Mouse (Mus musculus): Measurements from ENCODE around the gene Setdb1. TPM values are rescaled to one million over a fixed set of nuclear protein-coding genes. Genes with fewer than 3 reads are reported as not detected.
A peak's percentile ranks its signal among the peaks of the same experiment; 100 is the strongest.

Gene Setdb1
- polyA plus RNA-seq, 1 experiment from 2014 or later, result 29.9 TPM

GRCm38 (mm10) chr3:95315844-95316550 lies 41.0 kb downstream of the Setdb1 start:
- peak overlapping the region; percentile 98 for H3K9ac ChIP-seq
- no peaks in the 10 kb centered on the region for H3K27me3 ChIP-seq (replicated peaks)
- H3K4me2 ChIP-seq, result peak overlapping the region; percentile 80
- peaks cover 26% of the 10 kb centered on the region for H3K4me1 ChIP-seq
- ATAC-seq (ENCODE audit: insufficient read depth, low FRiP score, low read depth), result no peak
- H3K4me3 ChIP-seq (replicated peaks), result peak overlapping the region; percentile 86
- H3K9me3 ChIP-seq, result no peaks in the 10 kb centered on the region
- peaks cover 4% of the 10 kb centered on the region; the same call in 1 of the 2 replicates for H3K36me3 ChIP-seq
- H3K27ac ChIP-seq, result peak overlapping the region; percentile 94
- 12% methylated on average over 9 of the region's 9 CpGs for WGBS

- WGBS, result under 1% methylated on average over 59 of the region's 71 CpGs
- no peaks in the 10 kb centered on the region for H3K36me3 ChIP-seq
- H3K27ac ChIP-seq, result peak overlapping the region; percentile 94
- H3K9ac ChIP-seq, result peak overlapping the region; percentile 98
- H3K4me1 ChIP-seq, result peaks cover 26% of the 10 kb centered on the region
- no peaks in the 10 kb centered on the region for H3K9me3 ChIP-seq
- H3K27me3 ChIP-seq (replicated peaks), result no peaks in the 10 kb centered on the region
- H3K4me2 ChIP-seq, result peak overlapping the region; percentile 80
- peak; percentile 91 for ATAC-seq (ENCODE audit: insufficient read depth, low FRiP score, low read depth)
- peak overlapping the region; percentile 86 for H3K4me3 ChIP-seq (replicated peaks)
Measured at GRCm38 (mm10) chr3:95315094-95315843, 41.7 kb downstream of the Setdb1 start.

DNA sequence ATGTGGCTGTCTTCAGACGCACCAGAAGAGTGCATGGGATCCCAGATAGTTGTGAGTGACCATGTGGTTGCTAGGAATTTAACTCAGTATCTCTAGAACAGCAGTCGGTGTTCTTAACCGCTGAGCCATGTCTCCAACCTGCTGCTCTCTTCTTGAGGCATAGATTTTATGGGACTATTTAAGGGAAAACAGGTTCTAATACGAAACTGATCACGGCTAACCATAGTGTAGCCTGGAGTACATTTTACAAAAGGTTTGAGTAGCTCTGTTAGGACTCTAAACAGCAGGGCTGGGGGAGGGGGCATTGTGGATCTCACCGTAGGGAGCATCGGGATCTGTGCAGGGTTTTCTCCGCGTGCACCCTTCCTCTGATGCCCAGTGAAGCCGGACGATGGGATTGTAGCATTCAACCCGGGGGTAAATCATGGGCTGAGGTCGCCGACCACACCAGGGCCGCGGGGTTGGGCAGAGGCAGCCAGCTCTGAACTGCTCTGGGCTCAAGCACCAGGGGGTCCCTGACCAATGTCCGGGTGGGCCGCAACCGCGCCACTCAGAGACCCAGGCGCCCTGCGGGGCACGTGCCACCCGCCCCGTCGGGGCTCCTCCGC lies 42.4 kb downstream of the Setdb1 start, which contains the start of gene Cers2:
Gene Cers2, plus strand, starts transcription at position 306 of the 608 bp plus-strand sequence.
- Histone ChIP-seq H3K4me3 (replicated peaks) (peak within 1 kb of the TSS; percentile 86), H3K27ac (peak within 1 kb of the TSS; percentile 94), H3K9me3 (no peaks in the 10 kb centered on the region), H3K9ac (peak within 1 kb of the TSS; percentile 98), H3K27me3 (replicated peaks) (no peaks in the 10 kb centered on the region), H3K36me3 (no peaks in the 10 kb centered on the region), H3K4me1 (peaks cover 26% of the 10 kb centered on the region), H3K4me2 (peak within 1 kb of the TSS; percentile 80)
- no peak for ATAC-seq (ENCODE audit: insufficient read depth, low FRiP score, low read depth)
- WGBS, result 6% methylated on average over 27 of the region's 27 CpGs

DNA sequence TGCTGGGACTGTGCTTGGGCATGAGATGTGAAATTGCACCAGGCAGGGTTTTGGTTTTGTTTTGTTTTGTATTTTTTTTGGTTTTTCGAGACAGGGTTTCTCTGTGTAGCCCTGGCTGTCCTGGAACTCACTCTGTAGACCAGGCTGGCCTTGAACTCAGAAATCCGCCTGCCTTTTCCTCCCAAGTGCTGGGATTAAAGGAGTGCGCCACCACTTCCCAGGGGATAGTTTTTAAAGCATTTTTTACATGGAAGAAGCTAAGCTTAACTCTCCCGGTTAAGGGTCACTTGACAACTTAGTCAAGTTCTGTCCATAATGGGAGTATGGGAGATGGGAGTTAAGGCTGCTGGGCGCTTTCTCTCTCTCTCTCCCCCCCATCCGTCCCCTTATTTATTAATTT lies 42.9 kb downstream of the Setdb1 start:
- peaks cover 26% of the 10 kb centered on the region for H3K4me1 ChIP-seq
- H3K9ac ChIP-seq, result no peak overlapping the region
- H3K4me2 ChIP-seq, result peak overlapping the region; percentile 80; the same call in 1 of the 2 replicates
- H3K36me3 ChIP-seq, result no peaks in the 10 kb centered on the region
- no peak overlapping the region for H3K4me3 ChIP-seq (replicated peaks)
- H3K27ac ChIP-seq, result no peak overlapping the region
- H3K9me3 ChIP-seq, result no peaks in the 10 kb centered on the region
- H3K27me3 ChIP-seq (replicated peaks), result no peaks in the 10 kb centered on the region
- ATAC-seq (ENCODE audit: insufficient read depth, low FRiP score, low read depth), result no peak
- WGBS, result 70% methylated on average over 6 of the region's 6 CpGs

DNA sequence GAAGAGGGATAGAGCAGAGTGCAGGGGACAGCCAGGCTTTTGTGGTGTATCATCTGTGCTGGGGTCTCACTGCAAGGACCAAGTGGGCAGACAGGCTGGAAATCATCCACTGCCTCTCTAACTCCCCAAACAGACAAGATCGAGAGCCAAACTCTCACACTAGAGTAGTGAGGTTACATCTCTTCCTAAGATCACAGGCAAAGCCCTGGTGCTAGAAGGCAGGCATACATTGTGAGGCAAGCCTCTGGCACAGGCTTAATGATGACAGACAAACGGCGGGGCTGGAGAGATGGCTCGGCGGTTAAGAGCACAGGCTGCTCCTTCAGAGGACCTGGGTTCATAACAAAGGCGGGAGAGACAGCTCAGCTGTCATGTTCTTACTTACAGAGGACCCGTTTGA lies 43.5 kb downstream of the Setdb1 start:
- Histone ChIP-seq H3K9ac (no peak overlapping the region), H3K4me1 (peaks cover 23% of the 10 kb centered on the region)
- ATAC-seq (ENCODE audit: insufficient read depth, low FRiP score, low read depth), result no peak

DNA sequence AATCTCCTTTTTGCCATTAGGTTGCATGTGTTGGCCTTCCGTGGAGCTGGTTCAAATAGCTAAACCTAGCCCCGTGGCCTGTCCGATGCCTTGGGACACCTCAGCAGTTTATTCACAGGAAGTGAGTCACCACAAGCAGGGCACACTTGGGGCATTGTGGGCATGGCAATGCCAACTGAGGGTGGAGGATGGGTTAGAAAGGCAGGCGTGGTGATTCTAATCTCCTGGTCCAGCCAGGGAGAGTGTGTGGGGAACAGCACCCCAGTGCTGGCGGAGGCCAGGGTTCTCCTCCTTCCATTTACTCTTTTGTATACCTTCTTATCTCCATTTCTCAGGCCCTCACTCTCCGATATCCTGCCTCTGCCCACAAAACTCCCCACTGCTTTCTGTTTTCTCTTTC lies 44.4 kb downstream of the Setdb1 start:
- peak overlapping the region; percentile 19; the same call in 1 of the 2 replicates for H3K4me2 ChIP-seq
- peaks cover 16% of the 10 kb centered on the region for H3K4me1 ChIP-seq
- ATAC-seq (ENCODE audit: insufficient read depth, low FRiP score, low read depth), result no peak
- WGBS, result 60% methylated on average over 6 of the region's 6 CpGs
- H3K9ac ChIP-seq, result no peak overlapping the region
- no peak overlapping the region for H3K4me3 ChIP-seq (replicated peaks)
- H3K27me3 ChIP-seq (replicated peaks), result no peaks in the 10 kb centered on the region
- H3K27ac ChIP-seq, result no peak overlapping the region
- no peaks in the 10 kb centered on the region for H3K9me3 ChIP-seq
- H3K36me3 ChIP-seq, result no peaks in the 10 kb centered on the region

More for the DNA sequence above, 43.5 kb downstream of the Setdb1 start:
- no peak overlapping the region for H3K27ac ChIP-seq
- H3K4me3 ChIP-seq (replicated peaks), result no peak overlapping the region
- no peaks in the 10 kb centered on the region for H3K27me3 ChIP-seq (replicated peaks)
- H3K4me2 ChIP-seq, result no peak overlapping the region
- no peaks in the 10 kb centered on the region for H3K36me3 ChIP-seq
- 54% methylated on average over 7 of the region's 7 CpGs for WGBS
- H3K9me3 ChIP-seq, result no peaks in the 10 kb centered on the region

DNA sequence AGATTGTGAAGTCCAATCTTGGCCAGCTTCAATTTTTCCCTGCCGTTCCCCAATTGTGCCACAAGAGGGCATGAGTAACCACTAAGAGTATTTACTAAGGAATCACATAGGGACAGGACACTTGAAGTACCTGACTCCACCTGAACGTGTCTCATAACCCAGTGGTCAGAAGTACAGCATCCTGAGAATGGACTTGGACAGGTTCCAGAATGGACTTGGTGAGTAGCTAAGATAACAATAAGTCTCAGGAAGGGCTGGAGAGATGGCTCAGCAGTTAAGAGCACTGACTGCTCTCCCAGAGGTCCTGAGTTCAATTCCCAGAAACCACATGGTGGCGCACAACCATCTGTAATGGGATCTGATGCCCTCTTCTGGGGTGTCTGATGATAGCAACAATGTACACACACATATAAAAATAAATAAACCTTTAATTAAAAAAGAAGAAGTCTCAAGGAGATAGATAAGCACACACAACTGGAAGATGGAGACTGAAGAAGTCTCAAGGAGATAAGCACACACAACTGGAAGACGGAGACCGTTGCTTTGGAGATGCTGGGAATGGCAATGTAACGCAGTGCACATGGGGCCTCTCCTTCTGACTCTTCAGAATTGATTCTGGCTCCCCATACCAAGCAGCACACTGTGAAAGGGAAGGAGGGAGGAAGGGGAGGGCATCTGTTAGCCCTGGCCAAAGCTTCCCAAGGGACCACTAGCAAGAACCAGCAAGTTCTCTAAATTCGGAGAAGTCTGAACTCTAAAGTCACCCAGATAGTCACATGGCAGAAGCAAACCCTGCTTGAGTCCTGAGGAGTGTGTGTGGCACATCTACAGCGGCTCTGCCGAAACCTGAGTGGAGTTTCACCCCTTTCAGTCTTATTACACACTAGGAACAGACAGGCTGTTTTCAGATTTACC lies 45.8 kb downstream of the Setdb1 start:
- ATAC-seq (ENCODE audit: insufficient read depth, low FRiP score, low read depth), result no peak
- no peaks in the 10 kb centered on the region for H3K27me3 ChIP-seq (replicated peaks)
- H3K36me3 ChIP-seq, result no peaks in the 10 kb centered on the region
- no peak overlapping the region for H3K4me3 ChIP-seq (replicated peaks)
- no peak overlapping the region for H3K4me2 ChIP-seq
- no peak overlapping the region for H3K9ac ChIP-seq
- H3K27ac ChIP-seq, result no peak overlapping the region
- H3K4me1 ChIP-seq, result peaks cover 9% of the 10 kb centered on the region; the same call in 1 of the 2 replicates
- 64% methylated on average over 9 of the region's 9 CpGs for WGBS
- no peaks in the 10 kb centered on the region for H3K9me3 ChIP-seq

GRCm38 (mm10) chr3:95310496-95310895 lies 46.5 kb downstream of the Setdb1 start:
- Histone ChIP-seq H3K27me3 (replicated peaks) (no peaks in the 10 kb centered on the region), H3K36me3 (no peaks in the 10 kb centered on the region), H3K4me3 (replicated peaks) (no peak overlapping the region), H3K27ac (no peak overlapping the region), H3K4me2 (no peak overlapping the region), H3K9me3 (no peaks in the 10 kb centered on the region), H3K4me1 (0 out of 2 replicates have a peak, but pooled peaks cover 4% of the 10 kb centered on the region), H3K9ac (no peak overlapping the region)
- ATAC-seq (ENCODE audit: insufficient read depth, low FRiP score, low read depth), result no peak
- 58% methylated on average over 3 of the region's 3 CpGs for WGBS

GRCm38 (mm10) chr3:95307100-95307499 lies 49.9 kb downstream of the Setdb1 start, which contains the start of gene Anxa9:
TSS of gene Anxa9 (minus strand) at chr3:95307176.
- ATAC-seq (ENCODE audit: insufficient read depth, low FRiP score, low read depth), result peak; percentile 14; the same call in 1 of the 2 replicates
- Histone ChIP-seq H3K27me3 (replicated peaks) (no peaks in the 10 kb centered on the region), H3K9me3 (no peaks in the 10 kb centered on the region), H3K27ac (peak within 1 kb of the TSS; percentile 35; the same call in 1 of the 2 replicates), H3K36me3 (no peaks in the 10 kb centered on the region), H3K9ac (no peak within 1 kb of the TSS), H3K4me2 (no peak within 1 kb of the TSS), H3K4me3 (replicated peaks) (no peak within 1 kb of the TSS), H3K4me1 (0 out of 2 replicates have a peak, but pooled peaks cover 4% of the 10 kb centered on the region)
- 42% methylated on average over 7 of the region's 7 CpGs for whole genome bisulfite sequencing

- no peak for ATAC-seq (ENCODE audit: insufficient read depth, low FRiP score, low read depth)
- WGBS, result 69% methylated on average over 4 of the region's 4 CpGs
- Histone ChIP-seq H3K27me3 (replicated peaks) (no peaks in the 10 kb centered on the region), H3K36me3 (no peaks in the 10 kb centered on the region), H3K4me2 (no peak overlapping the region), H3K9me3 (no peaks in the 10 kb centered on the region), H3K27ac (no peak overlapping the region), H3K4me1 (0 out of 2 replicates have a peak, but pooled peaks cover 4% of the 10 kb centered on the region), H3K9ac (no peak overlapping the region), H3K4me3 (replicated peaks) (no peak overlapping the region)
Measured at GRCm38 (mm10) chr3:95306244-95306643, 50.8 kb downstream of the Setdb1 start.
